Mouse (Mus musculus) heart, postnatal 0 days (tissue): ENCODE data around the gene Otulin.

ENCODE experiments used
- CTCF ChIP-seq: IDR thresholded peaks from 2 replicates; pipeline ENCODE4 v1.5.1; 2016; ENCODE audit warnings: antibody characterized with exemption, control low read depth, low read depth
- EP300 ChIP-seq: IDR thresholded peaks from 2 replicates; pipeline ENCODE4 v1.6.1; 2016; ENCODE audit warnings: antibody characterized with exemption, low read depth

- TF ChIP-seq EP300 (no peak), CTCF (0 out of 2 replicates have a peak, but pooled peaks have one; percentile 6)
Measured at GRCm38 (mm10) chr15:27630601-27631383, at the start of gene Otulin.
